Mouse (Mus musculus): Measurements from ENCODE around the gene Pnma1.

GRCm38 (mm10) chr12:84176126-84176769 lies 28.0 kb upstream of the Pnma1 start:
- no peak for TF ChIP-seq CTCF (IDR thresholded peaks at IDR 0.05; ENCODE audit: control insufficient read depth, insufficient read depth, insufficient replicate concordance, low read depth, low read length)
- no peak for TF ChIP-seq POLR2A (IDR thresholded peaks at IDR 0.05; ENCODE audit: control insufficient read depth, low read depth, low read length)
